Mouse (Mus musculus) lung, embryonic 14.5 days (tissue): ENCODE measurements around the gene Washc3. TPM values are rescaled to one million over a fixed set of nuclear protein-coding genes. Genes with fewer than 3 reads are reported as not detected.

ENCODE experiments used
- ATAC-seq: fragments of 200-750 bp; cut with Nextera tagmentation; 2 replicates; pipeline ENCODE4 v1.8.0; 2017; ENCODE audit warnings: mild to moderate bottlenecking, moderate TSS enrichment, moderate library complexity; ENCODE audit not compliant: insufficient read depth
- DNase-seq: peaks from one replicate; pipeline ENCODE4 v3.0.0-alpha.2; 2015
- H3K27ac ChIP-seq: fragments of 300-500 bp; sonication (generic); 2 replicates; pipeline ENCODE4 v1.5.1; 2014; ENCODE audit warnings: low read depth, mild to moderate bottlenecking, moderate library complexity
- H3K27me3 ChIP-seq: fragments of 300-500 bp; sonication (generic); 2 replicates; pipeline ENCODE4 v1.6.1; 2014; ENCODE audit warnings: low read length, control low read depth; ENCODE audit not compliant: insufficient read depth
- H3K36me3 ChIP-seq: fragments of 300-500 bp; sonication (generic); 2 replicates; pipeline ENCODE4 v1.6.1; 2014; ENCODE audit warnings: control low read depth; ENCODE audit not compliant: insufficient read depth
- H3K4me1 ChIP-seq: fragments of 300-500 bp; sonication (generic); 2 replicates; pipeline ENCODE4 v1.6.1; 2014; ENCODE audit warnings: antibody characterized with exemption, control low read depth; ENCODE audit not compliant: insufficient read depth
- H3K4me2 ChIP-seq: fragments of 300-500 bp; sonication (generic); 2 replicates; pipeline ENCODE4 v1.6.1; 2014; ENCODE audit warnings: mild to moderate bottlenecking
- H3K4me3 ChIP-seq: fragments of 300-500 bp; sonication (generic); 2 replicates; pipeline ENCODE4 v1.5.1; 2014; ENCODE audit warnings: low read depth, low read length
- H3K9ac ChIP-seq: fragments of 300-500 bp; sonication (generic); 2 replicates; pipeline ENCODE4 v1.6.1; 2014
- H3K9me3 ChIP-seq: fragments of 300-500 bp; sonication (generic); 2 replicates; pipeline ENCODE4 v1.6.1; 2016; ENCODE audit warnings: low read depth, low read length, control low read depth
- CTCF ChIP-seq: IDR thresholded peaks from 2 replicates; pipeline ENCODE4 v1.5.1; 2016; ENCODE audit warnings: antibody characterized with exemption, low read depth
- WGBS: fragments of 180-500 bp; shearing (Covaris S2); extraction: QIAGEN DNeasy Blood & Tissue Kit; methylation state at CpG from one replicate; pipeline ENCODE4 v1.1.7; 2014; 5-methylcytosine and 5-hydroxymethylcytosine counted together
- polyA plus RNA-seq: library from polyadenylated mRNA; unstranded; fragments of >200 nt; fragmentation: Nextera tagmentation; extraction: Ambion mirVana; gene quantifications from 2 replicates; pipeline ENCODE4 v1.2.1, GENCODE M21; 2014

The Washc3 gene
- polyA plus RNA-seq, 1 experiment from 2014 or later: 55.6 TPM

DNA sequence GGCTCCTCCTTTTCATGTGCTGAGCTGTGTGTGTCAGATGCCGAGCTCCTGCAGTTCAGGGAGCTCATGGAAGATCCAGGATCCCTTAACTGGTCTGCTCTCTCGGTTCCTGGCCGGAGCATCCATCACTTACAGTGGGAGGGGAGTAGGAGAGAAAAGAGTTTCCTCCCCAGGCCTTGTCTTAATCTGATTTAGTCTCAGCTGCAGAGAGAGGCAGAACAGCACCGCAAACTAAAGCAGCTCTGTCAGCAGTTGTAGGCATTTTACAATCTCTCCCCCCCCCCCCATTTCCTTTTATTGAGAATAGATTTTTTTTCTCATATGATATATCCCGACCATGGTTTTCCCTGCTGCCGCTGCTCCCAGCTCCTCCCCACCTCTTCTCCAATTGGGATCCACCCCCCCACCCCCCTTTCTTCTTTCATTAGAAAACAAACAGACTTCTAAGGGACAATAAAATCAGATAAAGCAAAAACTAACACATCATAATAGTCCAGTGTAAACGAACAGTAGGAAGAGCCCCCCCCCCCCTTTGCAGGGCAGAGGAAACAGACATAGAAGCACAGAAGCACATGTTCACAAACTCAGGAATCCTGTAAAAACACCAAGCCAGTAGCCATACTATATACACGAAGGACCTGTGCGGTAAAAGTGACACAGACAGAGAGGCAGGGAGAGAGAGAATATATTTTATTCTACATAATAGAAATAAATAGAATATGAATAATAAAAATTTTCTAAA is 51.4 kb downstream of the Washc3 start:
- no peak overlapping the region for H3K4me3 ChIP-seq
- ATAC-seq (peak; percentile 83), DNase-seq (peak; percentile 30)
- H3K27me3 ChIP-seq: no peaks in the 10 kb centered on the region
- H3K4me1 ChIP-seq: no peaks in the 10 kb centered on the region
- no peak overlapping the region for H3K9ac ChIP-seq
- WGBS: 42% methylated on average over 9 of the region's 9 CpGs
- no peaks in the 10 kb centered on the region for H3K9me3 ChIP-seq
- H3K27ac ChIP-seq: peak overlapping the region; percentile 43; the same call in 1 of the 2 replicates
- TF ChIP-seq CTCF: no peak
- no peak overlapping the region for H3K4me2 ChIP-seq
- H3K36me3 ChIP-seq: no peaks in the 10 kb centered on the region

GRCm38 (mm10) chr10:88255556-88255955 is 54.7 kb downstream of the Washc3 start:
- no peak overlapping the region for H3K4me2 ChIP-seq
- no peaks in the 10 kb centered on the region for H3K36me3 ChIP-seq
- ATAC-seq (no peak), DNase-seq (no peak)
- no peaks in the 10 kb centered on the region for H3K9me3 ChIP-seq
- WGBS: 83% methylated on average over 2 of the region's 2 CpGs
- H3K27me3 ChIP-seq: no peaks in the 10 kb centered on the region
- TF ChIP-seq CTCF: no peak
- H3K9ac ChIP-seq: no peak overlapping the region
- no peak overlapping the region for H3K4me3 ChIP-seq
- no peak overlapping the region for H3K27ac ChIP-seq
- H3K4me1 ChIP-seq: no peaks in the 10 kb centered on the region

DNA sequence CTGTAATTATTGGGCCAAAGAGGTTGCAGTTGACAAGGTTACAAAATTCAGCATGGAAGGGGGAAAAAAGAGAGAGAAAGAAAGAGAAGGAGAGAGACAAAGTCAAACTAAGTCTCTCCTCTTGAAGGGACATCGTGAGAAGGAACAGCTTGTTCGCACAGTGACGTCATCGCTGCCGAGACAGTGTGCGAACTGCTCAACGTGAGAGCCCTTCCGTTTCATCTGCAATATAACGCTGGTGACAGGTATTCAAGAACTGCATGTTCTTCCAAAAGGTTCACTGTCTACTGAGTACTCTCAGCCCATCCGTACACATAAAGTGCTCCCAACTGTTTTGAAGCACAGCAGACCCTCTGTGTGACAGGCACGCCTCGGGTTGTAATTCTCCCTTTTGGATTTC is 59.4 kb downstream of the Washc3 start:
- Histone ChIP-seq H3K9ac (no peak overlapping the region), H3K36me3 (no peaks in the 10 kb centered on the region), H3K9me3 (no peaks in the 10 kb centered on the region), H3K4me1 (0 out of 2 replicates have a peak, but pooled peaks cover 3% of the 10 kb centered on the region), H3K27me3 (no peaks in the 10 kb centered on the region), H3K4me3 (no peak overlapping the region), H3K4me2 (peak overlapping the region; percentile 32; the same call in 1 of the 2 replicates), H3K27ac (no peak overlapping the region)
- ATAC-seq: no peak; the same call in 1 of the 2 replicates
- TF ChIP-seq CTCF: no peak
- peak; percentile 65 for DNase-seq
- 40% methylated on average over 12 of the region's 12 CpGs for WGBS

DNA sequence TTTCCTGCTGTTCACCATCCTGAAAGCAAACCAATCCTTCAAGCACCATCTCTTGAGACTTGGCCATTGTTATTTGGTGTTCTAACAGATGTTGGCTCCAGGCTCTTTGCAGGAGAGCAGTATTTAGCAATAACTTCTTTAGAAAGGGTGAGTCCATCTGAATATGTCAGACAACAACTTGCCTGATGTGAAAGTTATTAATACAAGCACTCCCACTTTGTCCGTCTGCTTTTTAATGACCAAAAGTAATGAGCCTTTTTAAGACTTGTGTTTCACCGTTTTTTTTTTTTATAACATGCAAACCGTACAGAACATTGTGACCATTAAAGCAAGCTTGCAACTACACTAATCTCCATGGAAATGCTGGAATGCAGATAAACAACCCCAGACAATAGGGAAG is 60.3 kb downstream of the Washc3 start:
- 53% methylated on average over 3 of the region's 3 CpGs for WGBS
- Histone ChIP-seq H3K36me3 (no peaks in the 10 kb centered on the region), H3K4me1 (0 out of 2 replicates have a peak, but pooled peaks cover 3% of the 10 kb centered on the region), H3K9me3 (no peaks in the 10 kb centered on the region), H3K4me3 (no peak overlapping the region), H3K27me3 (no peaks in the 10 kb centered on the region), H3K27ac (no peak overlapping the region), H3K9ac (no peak overlapping the region), H3K4me2 (no peak overlapping the region)
- DNase-seq: peak; percentile 24
- ATAC-seq: no peak
- TF ChIP-seq CTCF: no peak

DNA sequence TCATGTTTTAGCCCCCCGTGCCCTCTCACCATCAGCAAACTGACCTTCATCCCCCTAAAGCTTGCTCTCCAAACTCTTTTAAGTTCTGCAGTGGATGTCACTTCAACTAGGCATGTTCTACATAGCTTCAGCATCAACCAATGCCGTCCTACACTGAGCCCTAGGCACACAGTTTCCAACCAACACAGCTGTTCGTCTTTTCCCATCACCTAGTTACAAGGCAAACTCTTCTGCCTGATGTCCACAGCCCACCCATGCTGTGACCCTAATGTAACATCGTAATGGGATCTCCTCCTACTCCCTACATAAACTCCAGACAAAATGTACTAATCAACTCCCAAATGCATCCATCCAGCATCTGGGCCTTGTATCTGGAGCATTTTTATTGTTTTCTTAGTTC is 62.5 kb downstream of the Washc3 start:
- Histone ChIP-seq H3K4me1 (0 out of 2 replicates have a peak, but pooled peaks cover 3% of the 10 kb centered on the region), H3K27me3 (no peaks in the 10 kb centered on the region), H3K27ac (peak overlapping the region; percentile 40), H3K4me3 (no peak overlapping the region), H3K36me3 (no peaks in the 10 kb centered on the region), H3K9me3 (no peaks in the 10 kb centered on the region), H3K9ac (no peak overlapping the region), H3K4me2 (no peak overlapping the region)
- TF ChIP-seq CTCF: no peak
- 25% methylated on average over 4 of the region's 4 CpGs for WGBS
- ATAC-seq: peak; percentile 93
- peak; percentile 87 for DNase-seq

DNA sequence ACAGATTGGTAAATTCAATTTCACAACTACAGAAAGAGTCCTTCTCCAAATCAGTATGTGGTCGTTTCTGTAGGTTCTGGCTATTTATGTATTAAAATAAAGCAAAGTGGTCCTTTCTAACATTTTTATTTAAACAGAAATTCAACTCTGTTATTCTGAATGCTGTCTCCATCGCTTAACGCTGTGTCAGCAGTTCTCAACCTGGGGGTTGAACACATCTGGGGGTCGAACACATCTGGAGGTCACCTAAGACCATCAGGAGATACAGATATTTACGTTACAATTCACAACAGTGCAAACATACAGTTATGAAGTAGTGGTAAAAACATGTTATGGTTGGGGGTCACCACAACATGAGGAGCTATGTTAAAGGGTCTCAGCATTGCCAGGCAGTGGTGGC is 73.2 kb downstream of the Washc3 start:
- no peaks in the 10 kb centered on the region for H3K36me3 ChIP-seq
- H3K27ac ChIP-seq: no peak overlapping the region
- no peak for DNase-seq
- no peaks in the 10 kb centered on the region for H3K9me3 ChIP-seq
- H3K4me1 ChIP-seq: no peaks in the 10 kb centered on the region
- no peaks in the 10 kb centered on the region for H3K27me3 ChIP-seq
- no peak overlapping the region for H3K9ac ChIP-seq
- no peak for ATAC-seq
- H3K4me3 ChIP-seq: no peak overlapping the region
- H3K4me2 ChIP-seq: no peak overlapping the region
- no peak for TF ChIP-seq CTCF
- 73% methylated on average over 5 of the region's 5 CpGs for WGBS

DNA sequence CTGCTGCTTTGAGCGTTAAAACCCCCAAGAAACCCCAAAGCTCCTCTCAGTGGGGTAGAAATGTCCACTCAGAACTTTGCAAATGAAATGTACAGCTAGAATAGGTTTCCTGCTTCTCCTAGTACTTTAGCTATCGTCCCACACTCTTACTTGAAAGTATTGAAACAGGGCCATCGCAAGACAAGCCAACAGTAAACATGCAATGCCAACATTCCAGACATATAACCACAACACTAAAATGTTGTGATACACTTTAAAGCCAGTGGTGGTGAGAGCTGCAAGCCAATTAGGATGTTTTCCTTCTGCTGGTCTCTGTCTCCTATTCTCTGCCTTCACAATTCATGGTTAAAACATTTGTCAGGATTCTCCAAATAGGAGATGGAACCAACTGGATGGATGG is 80.8 kb downstream of the Washc3 start:
- WGBS: 64% methylated on average over 3 of the region's 3 CpGs
- Histone ChIP-seq H3K27ac (no peak overlapping the region), H3K9ac (no peak overlapping the region), H3K9me3 (no peaks in the 10 kb centered on the region), H3K4me3 (no peak overlapping the region), H3K4me1 (peaks cover 8% of the 10 kb centered on the region; the same call in 1 of the 2 replicates), H3K27me3 (no peaks in the 10 kb centered on the region), H3K4me2 (no peak overlapping the region), H3K36me3 (no peaks in the 10 kb centered on the region)
- DNase-seq (peak; percentile 32), ATAC-seq (no peak)
- TF ChIP-seq CTCF: no peak
